In genomic region chr5:118413428-118414282, GRCm38 (mm10) we compare ENCODE assay signal across 9 mouse cellular contexts.
DNase-seq lines count a peak whose midpoint lies in the region; ATAC-seq and TF ChIP-seq lines count a peak whose summit lies in the region.
"Had no signal": no experiment of that assay in that cellular context is flagged by ENCODE, and none has a peak within 500 bp of the region (broad histone marks: within the 10 kb centered on the region; RNA-seq: fewer than 3 reads in every experiment).

No protein-coding gene starts in this region.

- ATAC-seq in embryonic facial prominence, embryonic 12.5 days (ENCODE audit: insufficient number of reproducible peaks, insufficient read depth, low FRiP score, low TSS enrichment), result peak; percentile 88
- peak; percentile 92 for ATAC-seq in stomach, embryonic 14.5 days (ENCODE audit: insufficient number of reproducible peaks, insufficient read depth, low FRiP score, low read depth)

- no peak for TF ChIP-seq POLR2A in heart, adult 2 months (IDR thresholded peaks at IDR 0.05; ENCODE audit: insufficient read depth, low read depth, low read length)

- no peaks in the 10 kb centered on the region for H3K9me3 ChIP-seq in embryonic facial prominence, embryonic 12.5 days
- no peaks in the 10 kb centered on the region for H3K9me3 ChIP-seq in midbrain, embryonic 10.5 days (replicated peaks)
- H3K9me3 ChIP-seq in stomach, embryonic 14.5 days (ENCODE audit: control insufficient read depth, low read depth, low read length), result no peaks in the 10 kb centered on the region

- H3K79me2 ChIP-seq in C2C12 (ENCODE audit: control insufficient read depth, insufficient read depth), result no peaks in the 10 kb centered on the region
- no peaks in the 10 kb centered on the region for H3K79me2 ChIP-seq in heart, adult 2 months (replicated peaks; ENCODE audit: control insufficient read depth, insufficient read depth, low read length)

- intact Hi-C loops in heart, adult 2 months (cut with DNase I), result no loop called here
- intact Hi-C loops in left cerebral cortex, postnatal 25 days (cut with DNase I), result no loop called here

- WGBS in embryonic facial prominence, embryonic 12.5 days, result 61% methylated on average over 13 of the region's 13 CpGs
- WGBS in heart, adult 2 months, result 64% methylated on average over 13 of the region's 13 CpGs
- 68% methylated on average over 13 of the region's 13 CpGs for WGBS in midbrain, embryonic 10.5 days
- WGBS in stomach, embryonic 14.5 days, result 71% methylated on average over 13 of the region's 13 CpGs

- no peaks in the 10 kb centered on the region for H3K27me3 ChIP-seq in C2C12 (ENCODE audit: control insufficient read depth, insufficient read depth, insufficient read length)
- no peaks in the 10 kb centered on the region for H3K27me3 ChIP-seq in embryonic facial prominence, embryonic 12.5 days
- H3K27me3 ChIP-seq in heart, adult 2 months (ENCODE audit: control insufficient read depth, insufficient read depth, low read length), result no peaks in the 10 kb centered on the region
- peaks cover 4% of the 10 kb centered on the region; the same call in 1 of the 2 replicates for H3K27me3 ChIP-seq in midbrain, embryonic 10.5 days (ENCODE audit: low read depth, poor library complexity, severe bottlenecking)
- no peaks in the 10 kb centered on the region for H3K27me3 ChIP-seq in stomach, embryonic 14.5 days (ENCODE audit: control insufficient read depth, insufficient read depth, low read length)

- no peak for TF ChIP-seq CTCF in C2C12 (IDR thresholded peaks at IDR 0.05; ENCODE audit: control insufficient read depth, insufficient read depth, insufficient read length)
- TF ChIP-seq CTCF in heart, adult 2 months (IDR thresholded peaks at IDR 0.05), result no peak

- no peaks in the 10 kb centered on the region for H3K36me3 ChIP-seq in C2C12 (ENCODE audit: control insufficient read depth, insufficient read depth)
- no peaks in the 10 kb centered on the region for H3K36me3 ChIP-seq in embryonic facial prominence, embryonic 12.5 days
- no peaks in the 10 kb centered on the region for H3K36me3 ChIP-seq in heart, adult 2 months (ENCODE audit: control insufficient read depth, insufficient read depth, low read length)
- no peaks in the 10 kb centered on the region for H3K36me3 ChIP-seq in midbrain, embryonic 10.5 days
- H3K36me3 ChIP-seq in stomach, embryonic 14.5 days (ENCODE audit: control insufficient read depth, insufficient read depth, low read length), result no peaks in the 10 kb centered on the region

- no peak overlapping the region for H3ac ChIP-seq in C2C12 (ENCODE audit: control insufficient read depth, insufficient read length, low read depth)

- H3K4me3 ChIP-seq in C2C12 (ENCODE audit: insufficient read depth, poor library complexity, severe bottlenecking), result no peak overlapping the region
- no peak overlapping the region for H3K4me3 ChIP-seq in embryonic facial prominence, embryonic 12.5 days
- H3K4me3 ChIP-seq in heart, adult 2 months, result no peak overlapping the region
- no peak overlapping the region for H3K4me3 ChIP-seq in midbrain, embryonic 10.5 days
- no peak overlapping the region for H3K4me3 ChIP-seq in stomach, embryonic 14.5 days (ENCODE audit: low read depth, low read length)
- H3K4me3 ChIP-seq: erythroblast, embryonic 14.5 days had no signal

- no peak overlapping the region for H3K4me2 ChIP-seq in embryonic facial prominence, embryonic 12.5 days (replicated peaks)
- no peak overlapping the region for H3K4me2 ChIP-seq in stomach, embryonic 14.5 days (replicated peaks; ENCODE audit: low read depth, low read length)

- no peak overlapping the region for H3K9ac ChIP-seq in embryonic facial prominence, embryonic 12.5 days
- no peak overlapping the region for H3K9ac ChIP-seq in heart, adult 2 months (ENCODE audit: low read depth, low read length)
- no peak overlapping the region for H3K9ac ChIP-seq in stomach, embryonic 14.5 days (replicated peaks; ENCODE audit: low read depth, low read length)

- H3K4me1 ChIP-seq in embryonic facial prominence, embryonic 12.5 days, result no peaks in the 10 kb centered on the region
- no peaks in the 10 kb centered on the region for H3K4me1 ChIP-seq in heart, adult 2 months (ENCODE audit: control insufficient read depth, insufficient read depth, low read length)
- 0 out of 2 replicates have a peak, but pooled peaks cover 4% of the 10 kb centered on the region for H3K4me1 ChIP-seq in midbrain, embryonic 10.5 days
- H3K4me1 ChIP-seq in stomach, embryonic 14.5 days (ENCODE audit: control insufficient read depth, insufficient read depth, low read length), result no peaks in the 10 kb centered on the region

- no peak overlapping the region for H3K27ac ChIP-seq in embryonic facial prominence, embryonic 12.5 days
- H3K27ac ChIP-seq in heart, adult 2 months, result no peak overlapping the region
- H3K27ac ChIP-seq in midbrain, embryonic 10.5 days (replicated peaks), result no peak overlapping the region; the same call in 1 of the 2 replicates
- no peak overlapping the region for H3K27ac ChIP-seq in stomach, embryonic 14.5 days (ENCODE audit: low read length)

- DNase-seq in adrenal gland, postnatal 10 days, result peak; percentile 75
- DNase-seq in heart, adult 2 months, result peak; percentile 50 to 73
- DNase-seq in kidney, adult 11 months, result peak; percentile 77
- DNase-seq in left cerebral cortex, postnatal 25 days (ENCODE audit: low spot score in 2 of 2), result peak; percentile 78 to 96
- peak; percentile 40 for DNase-seq in midbrain, embryonic 10.5 days (ENCODE audit: low spot score)

- no peak for TF ChIP-seq EP300 in heart, adult 2 months (IDR thresholded peaks at IDR 0.05; ENCODE audit: insufficient read depth, low read depth, low read length)

- no peaks in the 10 kb centered on the region for H3K79me3 ChIP-seq in C2C12 (ENCODE audit: low read depth)

TF ChIP-seq in C2C12, 6 proteins besides CTCF, POLR2A, EP300 and RAD21:
- TF ChIP-seq FOSL1 (IDR thresholded peaks at IDR 0.05; ENCODE audit: insufficient read depth, low read length, poor library complexity, severe bottlenecking), result no peak
- no peak for TF ChIP-seq MAX (IDR thresholded peaks at IDR 0.05)
- TF ChIP-seq USF1 (IDR thresholded peaks at IDR 0.05; ENCODE audit: low read depth), result peak; percentile 93
TF ChIP-seq in C2C12: peak in this region for 1.
